Mouse (Mus musculus) NIH3T3 (cell line): ENCODE measurements around the gene B3galt1.

Experiments
- DNase-seq: peaks from one replicate; pipeline ENCODE4 v3.0.0-alpha.2; 2012; ENCODE audit warnings: low read depth

The B3galt1 gene

DNA sequence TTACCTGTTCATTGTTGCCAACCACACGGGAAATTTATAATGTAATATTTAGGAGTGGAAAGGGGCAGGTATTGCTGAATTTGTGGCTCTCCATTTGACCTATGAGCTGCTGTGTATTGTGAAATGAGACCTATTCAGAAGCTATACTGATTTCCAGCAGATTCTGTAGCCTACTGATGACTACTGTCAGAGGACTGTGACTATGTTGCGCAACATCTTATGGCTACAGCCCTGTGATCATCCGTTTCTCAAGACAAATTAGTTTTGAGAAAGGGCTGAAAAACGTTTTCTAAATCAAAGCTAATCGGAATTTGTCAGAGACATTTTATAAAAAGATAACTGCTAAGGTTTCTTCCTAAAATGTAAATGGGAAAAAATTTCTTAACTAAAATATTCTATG lies 158.6 kb downstream of the B3galt1 start:
- no peak for DNase-seq

- DNase-seq = no peak
Measured at GRCm38 (mm10) chr2:67730771-67731170, 165.1 kb downstream of the B3galt1 start.

DNA sequence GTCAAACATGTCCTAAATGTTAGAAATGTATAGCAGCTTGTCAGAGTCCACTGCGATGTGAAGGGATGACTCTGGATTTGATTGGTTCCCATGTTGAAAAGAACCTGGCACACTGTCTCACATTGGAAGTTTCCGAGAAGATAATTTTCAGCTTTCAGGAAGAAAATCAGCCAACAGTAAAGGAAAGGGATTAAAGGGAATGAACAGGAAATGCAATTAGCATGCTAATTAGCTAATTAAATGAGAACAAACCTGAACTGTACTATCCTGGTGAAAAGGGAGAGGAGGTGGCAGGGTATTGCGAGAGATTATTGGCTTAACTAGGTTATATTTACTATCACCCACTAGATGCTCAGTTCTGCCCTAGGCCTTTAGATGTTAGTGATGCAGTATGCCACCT lies 185.9 kb downstream of the B3galt1 start:
- DNase-seq = no peak

DNA sequence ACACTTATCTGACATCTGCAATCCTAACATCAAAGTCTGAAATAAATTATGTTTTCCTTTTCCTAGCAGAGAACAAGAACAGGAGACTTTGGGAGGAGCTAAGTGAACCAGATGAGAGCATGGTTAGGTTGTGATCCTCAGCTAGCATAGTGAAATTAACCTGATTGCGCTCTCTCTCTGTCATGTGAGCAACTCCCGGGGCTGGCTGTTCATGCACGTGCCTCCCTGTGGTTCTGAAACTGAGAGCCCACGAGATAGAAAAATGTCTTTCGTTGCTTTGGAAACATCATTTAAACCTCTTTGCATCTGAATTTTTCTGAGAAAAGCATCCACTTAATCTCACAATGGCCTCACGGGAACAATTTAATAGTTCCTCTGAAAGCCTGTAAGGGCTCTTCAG lies 190.8 kb downstream of the B3galt1 start:
- no peak for DNase-seq

- DNase-seq = no peak
Measured at GRCm38 (mm10) chr2:67787536-67787935, 221.9 kb downstream of the B3galt1 start.

DNA sequence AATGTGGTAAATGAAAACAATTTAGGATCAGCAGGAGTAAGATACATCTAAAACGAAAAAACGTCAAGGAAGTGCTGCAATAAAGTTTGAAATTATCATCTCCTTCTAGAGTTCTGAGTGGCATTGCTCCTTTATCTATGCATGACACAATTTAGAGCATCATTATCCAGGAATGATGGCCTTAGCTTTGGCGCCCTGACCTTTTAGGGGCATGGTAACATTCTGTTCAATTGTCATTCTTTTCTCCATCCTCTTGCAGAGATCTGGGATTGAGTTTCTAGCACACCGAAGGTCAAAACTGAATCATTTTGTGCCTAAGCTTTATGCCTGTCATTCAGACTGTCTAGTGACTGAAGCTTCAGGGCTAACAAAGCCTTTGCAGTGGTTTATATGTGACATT lies 231.9 kb downstream of the B3galt1 start:
- DNase-seq = no peak

DNA sequence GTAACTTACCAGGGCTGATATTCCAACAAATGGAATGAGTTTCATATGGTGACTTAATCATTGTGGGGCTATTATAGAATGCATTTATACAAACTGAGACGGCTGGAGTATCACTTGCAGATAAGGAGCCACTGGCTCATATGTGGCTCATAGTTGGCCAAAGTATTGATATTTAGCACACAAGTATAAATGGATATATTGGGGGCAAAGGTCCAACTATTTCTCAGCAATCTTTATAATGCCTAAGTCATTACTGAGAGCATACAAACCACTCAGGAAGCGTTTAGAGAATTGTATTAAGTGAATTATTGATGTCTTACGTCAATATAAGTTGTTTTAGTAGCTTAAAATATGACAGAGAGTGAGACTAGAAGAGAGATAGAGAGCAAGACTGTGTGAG lies 234.3 kb downstream of the B3galt1 start:
- no peak for DNase-seq

- no peak for DNase-seq
Measured at GRCm38 (mm10) chr2:67816149-67816548, 250.5 kb downstream of the B3galt1 start.

- no peak for DNase-seq
Measured at GRCm38 (mm10) chr2:67818014-67818413, 252.3 kb downstream of the B3galt1 start.

DNA sequence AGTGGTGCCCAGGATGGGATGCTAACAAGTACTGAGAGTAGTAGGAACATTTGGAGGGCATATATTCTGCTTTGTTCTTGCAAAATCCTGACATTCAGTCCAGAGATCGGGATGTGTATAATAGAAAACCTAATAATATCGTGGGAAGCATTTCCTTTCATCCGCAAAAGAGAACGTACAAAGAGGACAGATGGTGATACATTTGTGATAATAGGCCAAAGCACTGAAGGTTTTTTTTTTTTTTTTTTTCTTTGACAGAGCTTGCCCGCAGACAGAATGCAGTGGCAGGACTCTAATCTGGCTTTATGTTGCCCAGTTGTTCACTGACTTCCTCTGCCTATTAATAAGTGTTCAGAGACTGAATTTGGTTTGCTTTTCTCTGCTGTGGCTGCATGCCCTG lies 256.7 kb downstream of the B3galt1 start:
- no peak for DNase-seq

GRCm38 (mm10) chr2:67827697-67828096 lies 262.0 kb downstream of the B3galt1 start:
- DNase-seq = no peak

DNA sequence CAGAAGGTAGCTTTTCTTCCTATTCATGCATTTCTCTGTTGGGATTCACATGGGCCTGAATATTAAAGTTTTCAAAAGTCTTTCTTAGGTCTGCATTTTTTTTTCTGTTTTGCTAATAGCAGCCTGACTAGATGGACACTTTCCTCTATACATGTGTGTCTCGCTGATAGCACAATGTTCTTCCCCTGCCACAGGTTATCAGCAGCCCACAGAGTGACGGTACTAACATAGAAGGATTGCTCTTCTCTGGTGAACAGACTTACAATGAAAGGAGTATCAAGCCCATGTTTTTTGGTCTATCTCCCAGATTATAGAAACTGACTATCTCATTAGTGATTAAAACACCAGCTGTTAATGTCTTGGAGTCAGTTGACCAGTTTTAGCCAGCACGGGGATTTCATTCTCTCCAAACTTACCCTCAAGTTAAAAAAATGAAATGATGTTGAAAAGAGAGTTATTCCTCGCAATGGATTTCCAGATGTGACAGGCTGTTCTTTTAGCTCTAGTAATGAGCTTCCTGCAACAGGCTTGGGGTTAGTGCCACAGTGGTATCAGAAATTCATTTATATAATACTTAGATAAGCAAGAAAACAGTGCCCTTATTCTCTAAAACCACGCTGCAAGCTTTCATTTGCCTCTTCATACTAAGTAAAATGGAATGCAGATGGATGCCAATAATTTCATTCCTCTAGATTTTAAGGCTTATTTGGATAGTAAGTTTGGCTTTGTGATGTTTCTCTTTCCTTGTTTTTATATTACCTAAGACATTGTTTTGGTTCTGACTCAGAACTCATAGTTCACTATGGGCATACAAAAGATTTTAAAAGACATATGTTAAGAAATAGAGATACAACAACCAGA lies 263.6 kb downstream of the B3galt1 start:
- DNase-seq = peak; percentile 22

DNA sequence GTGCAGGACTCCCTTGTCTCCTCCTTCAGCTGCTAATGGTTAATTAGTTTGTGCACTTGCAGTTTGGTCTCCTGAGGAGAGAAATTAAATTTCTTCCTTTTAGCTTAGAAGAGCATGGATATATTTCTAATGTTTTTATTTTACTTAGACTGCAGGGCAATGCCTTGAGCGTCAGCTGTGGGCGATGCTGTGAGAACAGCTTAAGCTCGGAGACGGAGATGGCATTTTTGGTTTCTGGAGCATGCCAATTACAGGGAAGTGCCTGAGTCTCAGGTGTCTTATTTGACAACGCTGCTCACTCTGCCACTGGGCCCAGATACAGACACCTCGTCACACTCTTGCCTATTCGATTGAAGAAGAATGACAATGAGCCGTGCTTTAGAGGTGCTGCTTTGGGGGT lies 282.1 kb downstream of the B3galt1 start:
- DNase-seq = no peak

DNA sequence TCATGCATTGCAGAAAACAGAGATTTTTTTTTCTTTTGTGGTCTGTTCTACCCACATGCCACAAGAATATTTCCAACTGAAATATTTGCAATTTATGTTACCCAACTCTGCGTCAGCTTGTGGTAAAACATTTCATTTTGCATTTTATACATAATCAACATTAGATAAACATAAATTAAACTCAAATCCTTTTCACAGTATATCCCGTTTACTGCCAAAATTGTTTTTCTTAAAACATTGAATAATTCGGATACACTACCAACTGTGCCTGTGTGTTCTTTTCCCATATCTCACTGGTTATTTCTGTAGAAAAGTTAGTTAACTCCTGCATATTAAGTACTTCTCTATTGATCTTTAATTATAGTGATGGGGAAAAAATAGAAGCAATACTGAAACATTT lies 285.1 kb downstream of the B3galt1 start:
- no peak for DNase-seq

- no peak for DNase-seq
Measured at GRCm38 (mm10) chr2:67858340-67858739, 292.7 kb downstream of the B3galt1 start.

GRCm38 (mm10) chr2:67859004-67859403 lies 293.3 kb downstream of the B3galt1 start:
- no peak for DNase-seq

DNA sequence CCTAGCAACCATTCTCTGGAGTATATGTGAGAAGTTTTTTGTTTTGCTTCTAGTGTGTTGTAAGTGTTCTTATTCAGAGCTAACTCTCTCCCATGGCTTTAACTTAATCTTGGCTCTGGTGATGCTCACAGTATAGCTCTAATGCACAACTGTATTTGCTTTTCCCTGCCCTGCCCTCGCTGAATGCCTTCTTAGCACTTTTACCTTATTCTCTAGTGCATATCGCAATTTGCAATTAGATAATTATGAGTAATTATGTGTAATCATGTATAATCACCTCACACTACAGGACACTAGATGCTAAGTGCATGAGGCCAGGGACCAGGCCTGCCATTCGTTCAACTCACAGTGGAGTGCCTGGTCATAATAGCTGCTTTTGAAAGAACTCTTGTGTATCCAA lies 307.7 kb downstream of the B3galt1 start:
- DNase-seq = no peak

DNA sequence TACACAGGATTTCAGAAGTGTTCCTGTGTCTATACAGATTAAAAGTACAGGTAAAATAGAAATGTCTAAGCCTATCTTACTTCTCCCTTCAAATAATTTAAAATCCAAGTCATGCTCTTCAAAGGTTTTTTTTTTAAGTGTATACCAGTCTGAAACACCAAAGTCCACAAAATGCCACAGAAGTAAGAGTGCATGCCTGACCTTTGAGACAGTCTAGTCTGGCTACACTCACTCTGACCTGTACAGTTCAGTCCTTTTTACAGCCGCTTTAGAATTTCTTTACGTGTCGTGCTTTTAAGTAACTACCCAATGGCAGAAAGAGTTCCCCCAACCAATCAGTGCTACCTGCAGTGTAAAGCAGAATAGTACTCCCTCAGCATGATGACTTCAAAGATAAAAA lies 314.2 kb downstream of the B3galt1 start:
- no peak for DNase-seq

- no peak for DNase-seq
Measured at GRCm38 (mm10) chr2:67881713-67882281, 316.1 kb downstream of the B3galt1 start.

DNA sequence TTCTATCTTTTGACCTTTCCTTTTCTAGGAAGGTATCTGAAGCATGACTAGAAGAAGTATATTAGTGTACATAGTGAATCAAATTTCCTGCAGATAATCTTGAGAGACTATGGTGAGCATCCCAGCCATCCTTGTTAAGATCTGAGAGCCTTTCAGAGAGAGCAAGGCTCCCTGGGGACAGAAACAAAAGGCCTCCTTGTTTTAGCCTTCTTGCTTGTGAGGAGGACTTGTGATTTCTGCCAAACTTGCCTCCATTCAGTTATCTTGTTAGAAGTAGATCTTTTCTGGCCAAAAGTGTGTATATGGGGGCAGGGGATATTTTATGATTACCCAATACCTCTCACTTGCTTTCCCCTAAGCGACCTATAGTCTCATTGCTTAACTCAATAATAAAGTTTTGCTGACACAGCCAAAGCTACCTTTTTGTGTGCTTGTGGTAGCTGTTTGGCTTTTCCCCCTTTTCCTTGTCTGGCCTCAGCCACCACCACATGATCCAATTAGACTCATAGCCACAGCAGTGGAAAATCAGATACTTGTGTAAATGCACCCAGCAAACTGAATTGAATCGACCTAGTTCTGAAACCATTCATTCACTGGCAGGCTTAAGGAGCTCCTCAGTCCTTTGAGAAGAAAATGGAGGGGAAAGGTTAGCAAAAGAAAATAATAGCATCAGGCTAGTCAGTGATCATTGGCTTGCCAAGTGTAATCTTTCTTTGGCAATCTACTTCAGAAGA lies 332.5 kb downstream of the B3galt1 start:
- peak; percentile 3 for DNase-seq

- no peak for DNase-seq
Measured at GRCm38 (mm10) chr2:67901574-67901973, 335.9 kb downstream of the B3galt1 start.

- DNase-seq = no peak
Measured at GRCm38 (mm10) chr2:67902651-67903292, 337.1 kb downstream of the B3galt1 start.

GRCm38 (mm10) chr2:67903769-67904168 lies 338.1 kb downstream of the B3galt1 start:
- no peak for DNase-seq
